Mouse (Mus musculus): ENCODE results near the gene Skil. TPM values are rescaled to one million over a fixed set of nuclear protein-coding genes. Genes with fewer than 3 reads are reported as not detected.

Skil gene
- polyA plus RNA-seq, 1 experiment = 3.7 TPM

- Histone ChIP-seq H3K4me1 (ENCODE audit: control insufficient read depth, insufficient read depth, low read length) (no peaks in the 10 kb centered on the region), H3K4me3 (ENCODE audit: control insufficient read depth, low read depth, low read length) (no peak overlapping the region)
Observed at GRCm38 (mm10) chr3:31083507-31084245, 11.2 kb upstream of the Skil start.

GRCm38 (mm10) chr3:31085000-31085399, 9.9 kb upstream of the Skil start:
- Histone ChIP-seq H3K27me3 (ENCODE audit: control insufficient read depth, insufficient read depth, low read length) (no peaks in the 10 kb centered on the region), H3K27ac (ENCODE audit: control insufficient read depth, insufficient read depth, low read depth, low read length) (no peak overlapping the region), H3K4me3 (ENCODE audit: control insufficient read depth, low read depth, low read length) (no peak overlapping the region), H3K4me1 (ENCODE audit: control insufficient read depth, insufficient read depth, low read length) (no peaks in the 10 kb centered on the region), H3K36me3 (ENCODE audit: control insufficient read depth, insufficient read depth, low read length) (no peaks in the 10 kb centered on the region)
- no peak for TF ChIP-seq CTCF (IDR thresholded peaks at IDR 0.05; ENCODE audit: control insufficient read depth, insufficient read depth, insufficient replicate concordance, low read depth, low read length)
- TF ChIP-seq POLR2A (IDR thresholded peaks at IDR 0.05; ENCODE audit: control insufficient read depth, low read depth, low read length) = no peak

More at GRCm38 (mm10) chr3:31083507-31084245, 11.2 kb upstream of the Skil start:
- TF ChIP-seq CTCF (IDR thresholded peaks at IDR 0.05; ENCODE audit: control insufficient read depth, insufficient read depth, insufficient replicate concordance, low read depth, low read length) = no peak
- TF ChIP-seq POLR2A (IDR thresholded peaks at IDR 0.05; ENCODE audit: control insufficient read depth, low read depth, low read length) = no peak
- Histone ChIP-seq H3K36me3 (ENCODE audit: control insufficient read depth, insufficient read depth, low read length) (no peaks in the 10 kb centered on the region), H3K27me3 (ENCODE audit: control insufficient read depth, insufficient read depth, low read length) (no peaks in the 10 kb centered on the region), H3K27ac (ENCODE audit: control insufficient read depth, insufficient read depth, low read depth, low read length) (no peak overlapping the region)

- H3K4me3 ChIP-seq (ENCODE audit: control insufficient read depth, low read depth, low read length) = no peak overlapping the region
Observed at GRCm38 (mm10) chr3:31088789-31089775, 5.8 kb upstream of the Skil start.

GRCm38 (mm10) chr3:31089956-31090355, 4.9 kb upstream of the Skil start:
- no peaks in the 10 kb centered on the region for H3K27me3 ChIP-seq (ENCODE audit: control insufficient read depth, insufficient read depth, low read length)
- TF ChIP-seq CTCF (IDR thresholded peaks at IDR 0.05; ENCODE audit: control insufficient read depth, insufficient read depth, insufficient replicate concordance, low read depth, low read length) = no peak
- TF ChIP-seq POLR2A (IDR thresholded peaks at IDR 0.05; ENCODE audit: control insufficient read depth, low read depth, low read length) = no peak
- no peaks in the 10 kb centered on the region for H3K36me3 ChIP-seq (ENCODE audit: control insufficient read depth, insufficient read depth, low read length)
- H3K4me3 ChIP-seq (ENCODE audit: control insufficient read depth, low read depth, low read length) = no peak overlapping the region
- H3K4me1 ChIP-seq (ENCODE audit: control insufficient read depth, insufficient read depth, low read length) = peaks cover 8% of the 10 kb centered on the region
- H3K27ac ChIP-seq (ENCODE audit: control insufficient read depth, insufficient read depth, low read depth, low read length) = no peak overlapping the region

More at GRCm38 (mm10) chr3:31088789-31089775, 5.8 kb upstream of the Skil start:
- no peaks in the 10 kb centered on the region for H3K27me3 ChIP-seq (ENCODE audit: control insufficient read depth, insufficient read depth, low read length)
- TF ChIP-seq POLR2A (IDR thresholded peaks at IDR 0.05; ENCODE audit: control insufficient read depth, low read depth, low read length) = no peak
- TF ChIP-seq CTCF (IDR thresholded peaks at IDR 0.05; ENCODE audit: control insufficient read depth, insufficient read depth, insufficient replicate concordance, low read depth, low read length) = no peak
- peaks cover 8% of the 10 kb centered on the region for H3K4me1 ChIP-seq (ENCODE audit: control insufficient read depth, insufficient read depth, low read length)
- no peak overlapping the region for H3K27ac ChIP-seq (ENCODE audit: control insufficient read depth, insufficient read depth, low read depth, low read length)
- no peaks in the 10 kb centered on the region for H3K36me3 ChIP-seq (ENCODE audit: control insufficient read depth, insufficient read depth, low read length)

- H3K36me3 ChIP-seq (ENCODE audit: control insufficient read depth, insufficient read depth, low read length) = no peaks in the 10 kb centered on the region
- H3K4me3 ChIP-seq (ENCODE audit: control insufficient read depth, low read depth, low read length) = peak overlapping the region; percentile 73
- peaks cover 11% of the 10 kb centered on the region for H3K4me1 ChIP-seq (ENCODE audit: control insufficient read depth, insufficient read depth, low read length)
- H3K27ac ChIP-seq (ENCODE audit: control insufficient read depth, insufficient read depth, low read depth, low read length) = peak overlapping the region; percentile 77
- no peak for TF ChIP-seq CTCF (IDR thresholded peaks at IDR 0.05; ENCODE audit: control insufficient read depth, insufficient read depth, insufficient replicate concordance, low read depth, low read length)
- TF ChIP-seq POLR2A (IDR thresholded peaks at IDR 0.05; ENCODE audit: control insufficient read depth, low read depth, low read length) = no peak
- H3K27me3 ChIP-seq (ENCODE audit: control insufficient read depth, insufficient read depth, low read length) = no peaks in the 10 kb centered on the region
Observed at GRCm38 (mm10) chr3:31093196-31093595, 1.7 kb upstream of the Skil start.

GRCm38 (mm10) chr3:31093627-31094351, 1.1 kb upstream of the Skil start:
- Histone ChIP-seq H3K4me1 (ENCODE audit: control insufficient read depth, insufficient read depth, low read length) (peaks cover 11% of the 10 kb centered on the region), H3K36me3 (ENCODE audit: control insufficient read depth, insufficient read depth, low read length) (no peaks in the 10 kb centered on the region), H3K27me3 (ENCODE audit: control insufficient read depth, insufficient read depth, low read length) (no peaks in the 10 kb centered on the region), H3K27ac (ENCODE audit: control insufficient read depth, insufficient read depth, low read depth, low read length) (peak overlapping the region; percentile 78), H3K4me3 (ENCODE audit: control insufficient read depth, low read depth, low read length) (peak overlapping the region; percentile 73)
- no peak for TF ChIP-seq CTCF (IDR thresholded peaks at IDR 0.05; ENCODE audit: control insufficient read depth, insufficient read depth, insufficient replicate concordance, low read depth, low read length)
- peak; percentile 31; the same call in 1 of the 2 replicates for TF ChIP-seq POLR2A (IDR thresholded peaks at IDR 0.05; ENCODE audit: control insufficient read depth, low read depth, low read length)
